Mouse (Mus musculus) limb, embryonic 13.5 days (tissue): ENCODE results near the gene Elk3. TPM values are rescaled to one million over a fixed set of nuclear protein-coding genes. Genes with fewer than 3 reads are reported as not detected.

Source experiments
- ATAC-seq: fragments of 200-750 bp; cut with Nextera tagmentation; 2 replicates; pipeline ENCODE4 v1.8.0; 2017; ENCODE audit warnings: low read depth, moderate number of reproducible peaks, moderate TSS enrichment; ENCODE audit not compliant: low FRiP score
- H3K27ac ChIP-seq: fragments of 300-500 bp; sonication (generic); 2 replicates; pipeline ENCODE4 v1.5.1; 2015; ENCODE audit warnings: inconsistent platforms, mild to moderate bottlenecking, moderate library complexity
- H3K27me3 ChIP-seq: fragments of 300-500 bp; sonication (generic); 2 replicates; pipeline ENCODE4 v1.6.1; 2015; ENCODE audit warnings: mild to moderate bottlenecking, inconsistent platforms
- H3K36me3 ChIP-seq: fragments of 300-500 bp; sonication (generic); 2 replicates; pipeline ENCODE4 v1.6.1; 2015; ENCODE audit warnings: inconsistent platforms, mild to moderate bottlenecking, moderate library complexity
- H3K4me1 ChIP-seq: fragments of 300-500 bp; sonication (generic); 2 replicates; pipeline ENCODE4 v1.6.1; 2015; ENCODE audit warnings: inconsistent platforms
- H3K4me2 ChIP-seq: fragments of 300-500 bp; sonication (generic); replicated peaks from 2 replicates; pipeline ENCODE4 v1.6.1; 2015; ENCODE audit warnings: inconsistent platforms, mild to moderate bottlenecking, moderate library complexity
- H3K4me3 ChIP-seq: fragments of 300-500 bp; sonication (generic); 2 replicates; pipeline ENCODE4 v1.5.1; 2015; ENCODE audit warnings: moderate library complexity, mild to moderate bottlenecking, inconsistent platforms
- H3K9ac ChIP-seq: fragments of 300-500 bp; sonication (generic); 2 replicates; pipeline ENCODE4 v1.6.1; 2015; ENCODE audit warnings: mild to moderate bottlenecking, inconsistent platforms
- H3K9me3 ChIP-seq: fragments of 300-500 bp; sonication (generic); 2 replicates; pipeline ENCODE4 v1.6.1; 2016; ENCODE audit warnings: inconsistent platforms
- WGBS: fragments of 180-500 bp; shearing (Covaris S2); methylation state at CpG from one replicate; pipeline ENCODE4 v1.1.7; 2015; 5-methylcytosine and 5-hydroxymethylcytosine counted together
- polyA plus RNA-seq: library from polyadenylated mRNA; unstranded; fragments of >200 nt; fragmentation: Nextera tagmentation; extraction: Ambion mirVana; gene quantifications from 2 replicates; pipeline ENCODE4 v1.2.1, GENCODE M21; 2015

Gene Elk3
- polyA plus RNA-seq, 1 experiment from 2014 or later: 48.6 TPM

- Histone ChIP-seq H3K9me3 (no peaks in the 10 kb centered on the region), H3K27ac (peak overlapping the region; percentile 61), H3K9ac (no peak overlapping the region), H3K4me1 (peaks cover 45% of the 10 kb centered on the region), H3K4me3 (no peak overlapping the region), H3K27me3 (no peaks in the 10 kb centered on the region), H3K4me2 (peak overlapping the region; percentile 35), H3K36me3 (peaks cover 60% of the 10 kb centered on the region)
- peak; percentile 17 for ATAC-seq
- WGBS: 24% methylated on average over 16 of the region's 16 CpGs
Measured at GRCm38 (mm10) chr10:93261132-93261980, 49.6 kb downstream of the Elk3 start.

- Histone ChIP-seq H3K9ac (no peak overlapping the region), H3K27me3 (no peaks in the 10 kb centered on the region), H3K36me3 (peaks cover 44% of the 10 kb centered on the region), H3K9me3 (no peaks in the 10 kb centered on the region), H3K4me1 (peaks cover 57% of the 10 kb centered on the region), H3K27ac (no peak overlapping the region), H3K4me3 (no peak overlapping the region), H3K4me2 (no peak overlapping the region)
- no peak for ATAC-seq
- WGBS: 79% methylated on average over 5 of the region's 5 CpGs
Measured at GRCm38 (mm10) chr10:93259826-93260225, 51.1 kb downstream of the Elk3 start.

- no peaks in the 10 kb centered on the region for H3K9me3 ChIP-seq
- no peaks in the 10 kb centered on the region for H3K27me3 ChIP-seq
- peak overlapping the region; percentile 74 for H3K27ac ChIP-seq
- H3K4me2 ChIP-seq: peak overlapping the region; percentile 21; the same call in 1 of the 2 replicates
- 0 out of 2 replicates have a peak, but pooled peaks have one; percentile 45 for ATAC-seq
- 40% methylated on average over 13 of the region's 13 CpGs for WGBS
- peaks cover 40% of the 10 kb centered on the region for H3K36me3 ChIP-seq
- H3K4me3 ChIP-seq: no peak overlapping the region
- H3K4me1 ChIP-seq: peaks cover 62% of the 10 kb centered on the region
- H3K9ac ChIP-seq: 0 out of 2 replicates have a peak overlapping the region, but pooled peaks have one; percentile 9
Measured at GRCm38 (mm10) chr10:93255294-93255693, 55.6 kb downstream of the Elk3 start.

GRCm38 (mm10) chr10:93253156-93253555 lies 57.8 kb downstream of the Elk3 start:
- 69% methylated on average over 6 of the region's 6 CpGs for WGBS
- Histone ChIP-seq H3K4me2 (no peak overlapping the region), H3K9ac (no peak overlapping the region), H3K27me3 (no peaks in the 10 kb centered on the region), H3K36me3 (peaks cover 48% of the 10 kb centered on the region), H3K4me3 (no peak overlapping the region), H3K4me1 (peaks cover 79% of the 10 kb centered on the region), H3K27ac (no peak overlapping the region), H3K9me3 (no peaks in the 10 kb centered on the region)
- ATAC-seq: no peak

DNA sequence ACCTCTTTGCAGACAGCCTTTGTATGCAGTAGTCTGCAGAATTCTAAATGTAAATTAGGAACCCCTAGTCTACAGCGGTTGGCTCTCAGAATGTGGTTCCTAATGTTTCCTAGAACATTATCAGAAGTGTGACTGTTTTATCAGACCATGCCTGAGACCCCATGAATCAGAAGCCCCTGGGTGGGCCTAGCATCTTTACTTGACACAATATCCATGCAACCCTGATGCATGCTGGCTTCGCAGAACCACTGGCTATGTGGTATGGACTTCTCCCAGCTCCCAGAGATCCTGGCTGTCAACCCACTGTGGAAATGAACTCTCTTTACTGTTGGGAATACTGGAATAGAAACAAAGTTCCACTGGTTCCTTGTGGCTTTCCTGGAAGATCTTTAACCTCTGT lies 58.3 kb downstream of the Elk3 start:
- H3K9me3 ChIP-seq: no peaks in the 10 kb centered on the region
- H3K36me3 ChIP-seq: peaks cover 49% of the 10 kb centered on the region
- no peak overlapping the region for H3K4me3 ChIP-seq
- no peak overlapping the region; the same call in 1 of the 2 replicates for H3K27ac ChIP-seq
- whole genome bisulfite sequencing: 90% methylated on average over 2 of the region's 2 CpGs
- no peak for ATAC-seq
- no peaks in the 10 kb centered on the region for H3K27me3 ChIP-seq
- peaks cover 81% of the 10 kb centered on the region for H3K4me1 ChIP-seq
- no peak overlapping the region for H3K4me2 ChIP-seq
- no peak overlapping the region for H3K9ac ChIP-seq

DNA sequence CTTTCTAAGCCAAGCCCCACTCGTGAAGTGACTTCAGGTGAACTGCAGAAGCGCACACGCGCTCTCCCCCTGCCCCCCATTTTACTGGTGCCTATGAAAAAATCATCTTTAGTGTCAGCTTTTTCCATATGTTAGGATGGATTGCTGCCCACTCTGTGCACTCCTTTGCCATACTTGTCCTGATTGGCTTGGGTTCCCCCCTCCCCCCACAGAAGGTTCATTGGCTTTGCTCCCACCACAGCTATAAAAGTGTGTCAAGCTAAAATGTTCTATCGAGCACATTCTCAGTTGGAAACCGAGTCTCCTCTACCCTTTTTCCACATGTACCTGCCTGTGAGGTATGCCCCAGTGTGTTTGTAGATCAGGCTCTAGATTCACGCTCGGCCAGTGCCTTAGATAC lies 59.5 kb downstream of the Elk3 start:
- H3K4me3 ChIP-seq: no peak overlapping the region
- no peak overlapping the region for H3K4me2 ChIP-seq
- H3K36me3 ChIP-seq: peaks cover 55% of the 10 kb centered on the region
- peaks cover 77% of the 10 kb centered on the region for H3K4me1 ChIP-seq
- H3K9me3 ChIP-seq: no peaks in the 10 kb centered on the region
- ATAC-seq: 0 out of 2 replicates have a peak, but pooled peaks have one; percentile 10
- 65% methylated on average over 8 of the region's 8 CpGs for WGBS
- H3K27me3 ChIP-seq: no peaks in the 10 kb centered on the region
- peak overlapping the region; percentile 76; the same call in 1 of the 2 replicates for H3K27ac ChIP-seq
- H3K9ac ChIP-seq: no peak overlapping the region

- Histone ChIP-seq H3K36me3 (peaks cover 55% of the 10 kb centered on the region), H3K4me2 (no peak overlapping the region), H3K4me1 (peaks cover 78% of the 10 kb centered on the region), H3K27ac (peak overlapping the region; percentile 76), H3K9me3 (no peaks in the 10 kb centered on the region), H3K27me3 (no peaks in the 10 kb centered on the region), H3K4me3 (no peak overlapping the region), H3K9ac (no peak overlapping the region)
- WGBS: 70% methylated on average over 24 of the region's 24 CpGs
- no peak for ATAC-seq
Measured at GRCm38 (mm10) chr10:93250436-93251317, 60.3 kb downstream of the Elk3 start.

GRCm38 (mm10) chr10:93249901-93250300 lies 61.0 kb downstream of the Elk3 start:
- Histone ChIP-seq H3K4me2 (no peak overlapping the region), H3K4me1 (peaks cover 74% of the 10 kb centered on the region), H3K27me3 (no peaks in the 10 kb centered on the region), H3K9ac (no peak overlapping the region), H3K27ac (peak overlapping the region; percentile 76; the same call in 1 of the 2 replicates), H3K4me3 (no peak overlapping the region), H3K36me3 (peaks cover 55% of the 10 kb centered on the region), H3K9me3 (no peaks in the 10 kb centered on the region)
- no peak for ATAC-seq
- 77% methylated on average over 7 of the region's 7 CpGs for WGBS

GRCm38 (mm10) chr10:93248416-93248815 lies 62.5 kb downstream of the Elk3 start:
- Histone ChIP-seq H3K9ac (no peak overlapping the region), H3K9me3 (no peaks in the 10 kb centered on the region), H3K36me3 (peaks cover 45% of the 10 kb centered on the region), H3K4me2 (no peak overlapping the region), H3K4me1 (peaks cover 73% of the 10 kb centered on the region), H3K27me3 (no peaks in the 10 kb centered on the region), H3K27ac (no peak overlapping the region), H3K4me3 (no peak overlapping the region)
- 70% methylated on average over 8 of the region's 8 CpGs for WGBS
- no peak for ATAC-seq

DNA sequence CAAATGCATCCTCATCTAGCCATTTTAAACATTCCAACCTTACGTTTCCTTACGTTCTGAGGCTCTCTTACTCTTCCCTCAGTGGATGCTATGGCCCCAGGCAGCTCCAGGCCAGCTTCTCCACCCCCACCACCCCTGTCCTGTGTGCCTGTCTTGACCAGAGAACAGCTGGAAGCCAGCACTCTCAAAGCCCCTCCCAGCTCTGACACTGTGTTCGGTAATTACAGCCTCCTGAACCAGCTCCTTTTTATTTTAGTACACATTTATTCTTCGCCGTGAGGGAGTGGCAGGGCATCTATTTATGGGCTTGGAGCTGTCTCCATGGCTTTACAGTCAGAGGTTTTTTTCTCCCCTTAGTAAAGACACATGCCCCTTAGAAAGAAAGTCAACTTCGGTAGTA lies 63.0 kb downstream of the Elk3 start:
- no peak overlapping the region for H3K9ac ChIP-seq
- H3K4me1 ChIP-seq: peaks cover 68% of the 10 kb centered on the region
- no peak overlapping the region for H3K27ac ChIP-seq
- 32% methylated on average over 6 of the region's 6 CpGs for WGBS
- H3K36me3 ChIP-seq: peaks cover 39% of the 10 kb centered on the region
- no peaks in the 10 kb centered on the region for H3K9me3 ChIP-seq
- no peak overlapping the region for H3K4me2 ChIP-seq
- no peak for ATAC-seq
- no peak overlapping the region for H3K4me3 ChIP-seq
- H3K27me3 ChIP-seq: no peaks in the 10 kb centered on the region

DNA sequence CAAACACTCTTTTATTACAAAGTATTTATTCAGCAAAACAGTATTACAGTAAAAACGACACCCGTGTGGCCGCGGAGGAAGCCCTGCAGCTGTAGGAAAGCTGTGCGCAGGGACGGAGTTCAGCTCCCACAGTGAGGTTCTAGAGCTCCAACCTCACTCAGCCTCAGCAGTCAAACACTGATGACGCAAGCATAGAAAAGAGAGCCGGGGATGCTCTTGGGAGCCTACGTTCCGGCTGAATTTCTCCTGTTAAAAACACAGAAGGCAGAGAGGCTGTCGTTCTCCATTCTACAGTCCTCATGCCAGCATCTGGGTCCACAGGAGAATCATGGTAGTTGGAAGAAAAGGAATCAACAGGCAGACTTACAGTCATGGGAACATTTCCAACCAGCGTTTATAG lies 63.5 kb downstream of the Elk3 start:
- Histone ChIP-seq H3K4me1 (peaks cover 63% of the 10 kb centered on the region), H3K27me3 (no peaks in the 10 kb centered on the region), H3K9me3 (no peaks in the 10 kb centered on the region), H3K27ac (no peak overlapping the region), H3K4me2 (no peak overlapping the region), H3K4me3 (no peak overlapping the region), H3K9ac (no peak overlapping the region), H3K36me3 (peaks cover 35% of the 10 kb centered on the region)
- ATAC-seq: no peak
- 77% methylated on average over 12 of the region's 12 CpGs for WGBS
